Mouse (Mus musculus) testis, postnatal 10 days (tissue): Measurements from ENCODE around the gene Gabrr1.
"Not testable (repeated sequence)": the region's sequence is repeated elsewhere in the genome, so short reads cannot be mapped to it uniquely, and the experiment has no call there.

Experiments
- DNase-seq: peaks from one replicate; pipeline ENCODE4 v3.0.0; 2021; ENCODE audit warnings: low spot score

The Gabrr1 gene

GRCm38 (mm10) chr4:33132221-33132620 lies at the start of gene Gabrr1:
Gene Gabrr1 (plus strand): TSS chr4:33132521.
- DNase-seq: no peak

- no peak for DNase-seq
Observed at GRCm38 (mm10) chr4:33099118-33099694, 33.1 kb upstream of the Gabrr1 start.

- no peak for DNase-seq
Observed at GRCm38 (mm10) chr4:33109720-33110458, 22.4 kb upstream of the Gabrr1 start.

GRCm38 (mm10) chr4:33110845-33111244 lies 21.5 kb upstream of the Gabrr1 start:
- no peak for DNase-seq

GRCm38 (mm10) chr4:33111358-33111757 lies 21.0 kb upstream of the Gabrr1 start:
- DNase-seq: no peak

GRCm38 (mm10) chr4:33112866-33113265 lies 19.5 kb upstream of the Gabrr1 start:
- DNase-seq: not testable (repeated sequence)

GRCm38 (mm10) chr4:33119118-33119517 lies 13.2 kb upstream of the Gabrr1 start:
- DNase-seq: peak; percentile 87

- DNase-seq: peak; percentile 61
Observed at GRCm38 (mm10) chr4:33124493-33124892, 7.8 kb upstream of the Gabrr1 start.

GRCm38 (mm10) chr4:33125409-33126084 lies 6.8 kb upstream of the Gabrr1 start:
- DNase-seq: peak; percentile 51

- DNase-seq: no peak
Observed at GRCm38 (mm10) chr4:33146679-33147291, 14.5 kb downstream of the Gabrr1 start.

GRCm38 (mm10) chr4:33147825-33148224 lies 15.5 kb downstream of the Gabrr1 start:
- peak; percentile 64 for DNase-seq

- no peak for DNase-seq
Observed at GRCm38 (mm10) chr4:33149150-33149549, 16.8 kb downstream of the Gabrr1 start.

GRCm38 (mm10) chr4:33152087-33153038 lies 20.0 kb downstream of the Gabrr1 start:
- no peak for DNase-seq

- DNase-seq: no peak
Observed at GRCm38 (mm10) chr4:33183477-33183876, 51.2 kb downstream of the Gabrr1 start.

GRCm38 (mm10) chr4:33188164-33188563 lies 55.8 kb downstream of the Gabrr1 start:
- peak; percentile 75 for DNase-seq

GRCm38 (mm10) chr4:33188781-33189734 lies 56.7 kb downstream of the Gabrr1 start:
- peak; percentile 91 for DNase-seq

- no peak for DNase-seq
Observed at GRCm38 (mm10) chr4:33189735-33190036, 57.4 kb downstream of the Gabrr1 start, which contains the start of gene Pm20d2. Gene Pm20d2 (minus strand): TSS chr4:33189737.

- DNase-seq: no peak
Observed at GRCm38 (mm10) chr4:33198117-33198516, 65.8 kb downstream of the Gabrr1 start.

GRCm38 (mm10) chr4:33204682-33205081 lies 72.4 kb downstream of the Gabrr1 start:
- peak; percentile 76 for DNase-seq

- no peak for DNase-seq
Observed at GRCm38 (mm10) chr4:33207551-33207950, 75.2 kb downstream of the Gabrr1 start.
